Mouse (Mus musculus): Measurements from ENCODE around the gene Nrp2. TPM values are rescaled to one million over a fixed set of nuclear protein-coding genes. Genes with fewer than 3 reads are reported as not detected.

Gene Nrp2
- total and polyA plus RNA-seq, 3 experiments: not detected

DNA sequence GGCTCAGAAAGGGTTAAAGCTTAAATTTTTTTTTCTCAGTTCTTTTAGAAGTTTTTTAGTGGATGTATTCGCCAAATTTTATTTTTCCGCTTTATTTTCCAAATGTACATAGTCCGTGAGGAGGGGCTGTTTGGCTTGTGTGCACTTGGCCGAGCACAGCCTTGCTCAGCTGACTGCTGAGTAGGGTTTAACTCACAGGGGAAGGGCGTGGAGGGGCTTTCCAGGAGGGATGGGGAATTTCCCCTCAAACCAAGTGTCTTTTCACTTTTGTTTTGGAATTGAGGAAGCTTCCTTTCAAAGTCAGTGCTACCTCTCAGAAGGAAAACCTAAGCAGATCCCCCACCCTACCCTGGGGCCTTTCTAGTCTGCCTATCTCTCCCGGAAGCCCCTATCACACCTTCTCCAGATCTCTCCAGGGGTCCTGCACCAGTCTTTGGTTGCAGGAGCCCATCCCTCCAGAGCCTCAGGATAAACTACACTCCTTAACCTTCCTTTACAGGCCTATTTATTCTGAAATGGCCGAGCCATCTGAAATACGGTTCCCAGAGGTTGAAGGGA is 33.4 kb downstream of the Nrp2 start:
- no peak for DNase-seq (ENCODE audit: low read depth, low spot score)
- no peaks in the 10 kb centered on the region for H3K4me1 ChIP-seq (ENCODE audit: control insufficient read depth in 1 of 2, insufficient read depth in 2 of 2, low read length in 2 of 2)
- TF ChIP-seq CTCF (IDR thresholded peaks at IDR 0.05 in 2 of 3, conservative IDR thresholded peaks at IDR 0.05 in 1 of 3; ENCODE audit: control insufficient read depth in 1 of 3, insufficient read depth in 1 of 3, low read depth in 2 of 3, low read length in 3 of 3, poor library complexity in 1 of 3, severe bottlenecking in 1 of 3): no peak
- TF ChIP-seq ETS1 (IDR thresholded peaks at IDR 0.05; ENCODE audit: low read depth, low read length): no peak
- no peak for TF ChIP-seq JUND (IDR thresholded peaks at IDR 0.05; ENCODE audit: low read depth, low read length)
- no peak for TF ChIP-seq POLR2A (IDR thresholded peaks at IDR 0.05; ENCODE audit: control insufficient read depth in 1 of 2, insufficient read depth in 1 of 2, low read depth in 1 of 2, low read length in 2 of 2, poor library complexity in 1 of 2)
- TF ChIP-seq EP300 (IDR thresholded peaks at IDR 0.05; ENCODE audit: low read depth in 1 of 2, low read length in 2 of 2): no peak
- no peak for TF ChIP-seq POLR2AphosphoS5 (IDR thresholded peaks at IDR 0.05; ENCODE audit: borderline replicate concordance, low read depth, low read length)
- TF ChIP-seq NRF1 (IDR thresholded peaks at IDR 0.05; ENCODE audit: insufficient read depth, low read depth, low read length, poor library complexity, severe bottlenecking): no peak
- TF ChIP-seq TBP (IDR thresholded peaks at IDR 0.05; ENCODE audit: low read depth, low read length): no peak
- no peak for TF ChIP-seq MAX (IDR thresholded peaks at IDR 0.05; ENCODE audit: low read length)

DNA sequence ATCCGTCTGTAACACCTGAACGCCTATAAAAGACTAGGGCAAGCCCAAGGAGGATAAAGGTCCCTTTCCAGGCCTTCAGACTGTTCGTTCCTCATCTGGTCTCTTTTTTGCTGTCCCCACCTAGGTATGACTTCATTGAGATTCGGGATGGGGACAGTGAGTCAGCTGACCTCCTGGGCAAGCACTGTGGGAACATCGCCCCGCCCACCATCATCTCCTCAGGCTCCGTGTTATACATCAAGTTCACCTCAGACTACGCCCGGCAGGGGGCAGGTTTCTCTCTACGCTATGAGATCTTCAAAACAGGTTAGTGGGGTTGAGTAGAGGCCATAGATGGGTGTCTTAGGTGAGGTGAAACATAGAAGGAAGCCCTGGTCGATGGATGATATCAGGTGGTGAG is 35.1 kb downstream of the Nrp2 start:
- Histone ChIP-seq H3K4me1 (ENCODE audit: control insufficient read depth in 1 of 2, insufficient read depth in 2 of 2, low read length in 2 of 2) (no peaks in the 10 kb centered on the region), H3K4me3 (ENCODE audit: control insufficient read depth in 1 of 2, insufficient read depth in 1 of 2, low read depth in 2 of 2, low read length in 2 of 2) (no peak overlapping the region), H3K9ac (ENCODE audit: control insufficient read depth, low read depth, low read length, poor library complexity, severe bottlenecking) (no peak overlapping the region), H3K9me3 (replicated peaks; ENCODE audit: insufficient read depth, low read length) (no peaks in the 10 kb centered on the region), H3K27me3 (ENCODE audit: control insufficient read depth in 1 of 2, insufficient read depth in 2 of 2, low read length in 2 of 2) (no peaks in the 10 kb centered on the region), H3K27ac (ENCODE audit: control insufficient read depth, low read depth, low read length) (no peak overlapping the region), H3K79me2 (ENCODE audit: control insufficient read depth, insufficient read depth, low read length, poor library complexity) (no peaks in the 10 kb centered on the region), H3K36me3 (ENCODE audit: control insufficient read depth in 1 of 2, insufficient read depth in 2 of 2, low read length in 2 of 2) (no peaks in the 10 kb centered on the region)
- no peak for DNase-seq (ENCODE audit: low read depth, low spot score)
- TF ChIP-seq RCOR1 (IDR thresholded peaks at IDR 0.05; ENCODE audit: low read depth, low read length): no peak
- no peak for TF ChIP-seq POLR2AphosphoS5 (IDR thresholded peaks at IDR 0.05; ENCODE audit: borderline replicate concordance, low read depth, low read length)
- no peak for TF ChIP-seq ZMIZ1 (IDR thresholded peaks at IDR 0.05; ENCODE audit: low read depth, low read length)
- TF ChIP-seq BHLHE40 (IDR thresholded peaks at IDR 0.05; ENCODE audit: borderline replicate concordance, low read depth, low read length): no peak
- TF ChIP-seq ZC3H11A (IDR thresholded peaks at IDR 0.05; ENCODE audit: low read depth, low read length): no peak
- no peak for TF ChIP-seq USF1 (IDR thresholded peaks at IDR 0.05; ENCODE audit: low read depth, low read length)
- TF ChIP-seq TBP (IDR thresholded peaks at IDR 0.05; ENCODE audit: low read depth, low read length): no peak
- no peak for TF ChIP-seq USF2 (IDR thresholded peaks at IDR 0.05; ENCODE audit: borderline replicate concordance in 1 of 2, insufficient read depth in 1 of 2, low read depth in 1 of 2, low read length in 2 of 2)
- TF ChIP-seq CHD2 (IDR thresholded peaks at IDR 0.05; ENCODE audit: low read length): no peak
- no peak for TF ChIP-seq HCFC1 (IDR thresholded peaks at IDR 0.05; ENCODE audit: low read depth, low read length)
- no peak for TF ChIP-seq MYB (IDR thresholded peaks at IDR 0.05; ENCODE audit: low read depth, low read length)

More for the DNA sequence above, 33.4 kb downstream of the Nrp2 start:
- H3K27me3 ChIP-seq (ENCODE audit: control insufficient read depth in 1 of 2, insufficient read depth in 2 of 2, low read length in 2 of 2): no peaks in the 10 kb centered on the region
- no peak overlapping the region for H3K9ac ChIP-seq (ENCODE audit: control insufficient read depth, low read depth, low read length, poor library complexity, severe bottlenecking)
- no peaks in the 10 kb centered on the region for H3K9me3 ChIP-seq (replicated peaks; ENCODE audit: insufficient read depth, low read length)
- H3K4me3 ChIP-seq (ENCODE audit: control insufficient read depth in 1 of 2, insufficient read depth in 1 of 2, low read depth in 2 of 2, low read length in 2 of 2): no peak overlapping the region
- no peak overlapping the region for H3K27ac ChIP-seq (ENCODE audit: control insufficient read depth, low read depth, low read length)
- H3K36me3 ChIP-seq (ENCODE audit: control insufficient read depth in 1 of 2, insufficient read depth in 2 of 2, low read length in 2 of 2): no peaks in the 10 kb centered on the region
- H3K79me2 ChIP-seq (ENCODE audit: control insufficient read depth, insufficient read depth, low read length, poor library complexity): no peaks in the 10 kb centered on the region
